Comparison of ENCODE assay signal across 8 mouse cellular contexts in the genomic region with DNA sequence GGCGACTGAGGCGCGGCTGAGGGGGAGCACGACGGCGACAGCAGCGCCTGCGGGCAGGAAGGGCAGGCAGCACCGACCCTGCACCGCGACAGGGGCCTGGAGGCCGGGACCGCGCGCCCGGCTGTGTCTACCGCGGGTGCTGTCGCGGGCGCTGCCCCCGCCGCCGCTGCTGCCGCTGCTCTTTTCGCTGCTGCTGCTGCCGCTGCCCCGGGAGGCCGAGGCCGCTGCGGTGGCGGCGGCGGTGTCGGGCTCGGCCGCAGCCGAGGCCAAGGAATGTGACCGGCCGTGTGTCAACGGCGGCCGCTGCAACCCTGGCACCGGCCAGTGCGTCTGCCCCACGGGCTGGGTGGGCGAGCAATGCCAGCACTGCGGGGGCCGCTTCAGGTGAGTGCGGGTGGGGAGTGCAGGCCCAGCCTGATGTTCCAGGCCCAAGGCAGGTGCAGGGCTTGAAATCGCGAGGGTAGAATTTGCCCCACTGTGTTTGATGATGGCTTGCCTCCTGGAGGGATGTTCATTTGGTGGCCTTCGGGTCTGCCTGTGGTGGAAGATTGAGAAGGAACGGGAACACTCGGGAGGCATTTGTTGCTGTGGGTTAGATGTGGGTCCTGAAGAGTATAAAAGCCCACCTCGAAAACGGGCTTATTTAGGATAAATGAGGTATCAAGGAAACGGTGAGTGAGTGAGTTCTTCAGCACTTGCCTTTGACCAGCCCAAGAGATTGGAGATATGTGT. TPM values are rescaled to one million over a fixed set of nuclear protein-coding genes. Genes with fewer than 3 reads are reported as not detected.
DNase-seq lines count a peak whose midpoint lies in the region; ATAC-seq and TF ChIP-seq lines count a peak whose summit lies in the region.

No protein-coding gene starts in this region.

- peak overlapping the region; percentile 89 for H3K9ac ChIP-seq in hindbrain, embryonic 11.5 days (ENCODE audit: low read depth, low read length)
- H3K9ac ChIP-seq in liver, embryonic 13.5 days, result peak overlapping the region; percentile 97

- TF ChIP-seq CTCF in left cerebral cortex, adult 2 months (IDR thresholded peaks at IDR 0.05), result no peak

- peak overlapping the region; percentile 85 for H3K4me2 ChIP-seq in hindbrain, embryonic 11.5 days (replicated peaks; ENCODE audit: low read depth, low read length)
- H3K4me2 ChIP-seq in liver, embryonic 13.5 days, result peak overlapping the region; percentile 98

- ATAC-seq in erythroblast, adult 5-6 weeks (replicated peaks; ENCODE audit: low FRiP score, poor library complexity, severe bottlenecking), result peak; percentile 26
- peak; percentile 76 for ATAC-seq in hindbrain, embryonic 11.5 days (ENCODE audit: low FRiP score)
- peak; percentile 57 for ATAC-seq in liver, embryonic 13.5 days (ENCODE audit: low read depth)

- DNase-seq in left cerebral cortex, adult 2 months (ENCODE audit: extremely low spot score in 1 of 2, low spot score in 2 of 2), result peak; percentile 24 to 36
- DNase-seq in left cerebral cortex, postnatal 36 days (ENCODE audit: low spot score in 2 of 2), result no peak
- DNase-seq in NIH3T3 (ENCODE audit: low read depth), result peak; percentile 35
- no peak for DNase-seq in hindbrain, embryonic 11.5 days (ENCODE audit: low spot score)
- no peak for DNase-seq in liver, embryonic 13.5 days
- peak; percentile 22 for DNase-seq in right cerebral cortex, postnatal 14 days
- no peak for DNase-seq in urinary bladder, postnatal 36 days (ENCODE audit: low spot score in 2 of 2)

- H3K9me3 ChIP-seq in hindbrain, embryonic 11.5 days (ENCODE audit: control insufficient read depth, low read length), result no peaks in the 10 kb centered on the region
- no peaks in the 10 kb centered on the region for H3K9me3 ChIP-seq in liver, embryonic 13.5 days (replicated peaks)

- H3K27me3 ChIP-seq in hindbrain, embryonic 11.5 days (ENCODE audit: control insufficient read depth, insufficient read depth, low read length), result no peaks in the 10 kb centered on the region
- H3K27me3 ChIP-seq in liver, embryonic 13.5 days, result no peaks in the 10 kb centered on the region

- intact Hi-C loops in left cerebral cortex, adult 2 months (cut with DNase I), result loop anchor here (2.0 to 5.0 kb wide), 2 partner anchors 66 to 484 kb away; partner anchors contain the start of genes Pced1a and Vps16
- intact Hi-C loops in left cerebral cortex, postnatal 36 days (cut with DNase I), result loop anchor here (2.0 to 5.0 kb wide), 2 partner anchors 46 to 66 kb away; no protein-coding TSS in a partner anchor

- peak overlapping the region; percentile 84 for H3K4me3 ChIP-seq in left cerebral cortex, adult 2 months
- peak overlapping the region; percentile 97 for H3K4me3 ChIP-seq in hindbrain, embryonic 11.5 days (ENCODE audit: low read depth, low read length)
- peak overlapping the region; percentile 97 for H3K4me3 ChIP-seq in liver, embryonic 13.5 days (replicated peaks)

- H3K4me1 ChIP-seq in hindbrain, embryonic 11.5 days (replicated peaks; ENCODE audit: control insufficient read depth, insufficient read depth, low read length), result peaks cover 5% of the 10 kb centered on the region; the same call in 1 of the 2 replicates
- peaks cover 45% of the 10 kb centered on the region for H3K4me1 ChIP-seq in liver, embryonic 13.5 days (replicated peaks)

- WGBS in hindbrain, embryonic 11.5 days, result 1% methylated on average over 43 of the region's 58 CpGs
- WGBS in liver, embryonic 13.5 days (ENCODE audit: insufficient replicate concordance), result under 1% methylated on average over 40 of the region's 58 CpGs

- no peaks in the 10 kb centered on the region for H3K36me3 ChIP-seq in hindbrain, embryonic 11.5 days (ENCODE audit: control insufficient read depth, insufficient read depth, low read length)
- H3K36me3 ChIP-seq in liver, embryonic 13.5 days, result no peaks in the 10 kb centered on the region

- H3K27ac ChIP-seq in left cerebral cortex, adult 2 months, result peak overlapping the region; percentile 84
- peak overlapping the region; percentile 81 for H3K27ac ChIP-seq in hindbrain, embryonic 11.5 days (ENCODE audit: low read depth, low read length)
- H3K27ac ChIP-seq in liver, embryonic 13.5 days, result peak overlapping the region; percentile 78

RNA-seq across cellular contexts. Expression of gene Atrn, which starts 0.5 kb away (rescaled TPM):
- 100 to 1,000 TPM; 118 to 126 TPM for total RNA-seq in left cerebral cortex, adult 2 months (2021)
- 100 to 1,000 TPM; 125 to 128 TPM for total RNA-seq in left cerebral cortex, postnatal 36 days (2021)
- 9.0 and 18.8 TPM in 2 replicates for total RNA-seq in erythroblast, adult 5-6 weeks (2015; ENCODE audit: low replicate concordance)
- total RNA-seq in erythroblast, adult 5-6 weeks (2017; ENCODE audit: low replicate concordance), result 6.5 and 8.4 TPM in 2 replicates
- 9.3 and 9.9 TPM in 2 replicates for polyA plus RNA-seq in hindbrain, embryonic 11.5 days (2014; fragmentation: Nextera tagmentation; extraction: Ambion mirVana)
- 1.5 and 2.1 TPM in 2 replicates for polyA plus RNA-seq in liver, embryonic 13.5 days (2015; fragmentation: Nextera tagmentation; extraction: Ambion mirVana)

RNA-seq across cellular contexts. Expression of gene 4930402H24Rik, which starts 0.5 kb away (rescaled TPM):
- 10 to 100 TPM; 68.3 to 76.4 TPM for total RNA-seq in left cerebral cortex, adult 2 months (2021)
- total RNA-seq in left cerebral cortex, postnatal 36 days (2021), result 10 to 100 TPM; 66.0 to 77.8 TPM
- total RNA-seq in erythroblast, adult 5-6 weeks (2015; ENCODE audit: low replicate concordance), result 2.7 and 4.2 TPM in 2 replicates
- 3.1 and 8.2 TPM in 2 replicates for total RNA-seq in erythroblast, adult 5-6 weeks (2017; ENCODE audit: low replicate concordance)
- polyA plus RNA-seq in hindbrain, embryonic 11.5 days (2014; fragmentation: Nextera tagmentation; extraction: Ambion mirVana), result 66.8 and 70.6 TPM in 2 replicates
- polyA plus RNA-seq in liver, embryonic 13.5 days (2015; fragmentation: Nextera tagmentation; extraction: Ambion mirVana), result 10.2 and 11.3 TPM in 2 replicates

Comparison
In these comparisons a context has a peak if more than half of its experiments do, and no peak if none do; other contexts are left out.
1. DNase-seq: peak in left cerebral cortex, adult 2 months (2 of 2), NIH3T3 (single experiment) and right cerebral cortex, postnatal 14 days (single experiment); none in left cerebral cortex, postnatal 36 days (0 of 2), hindbrain, embryonic 11.5 days (single experiment), liver, embryonic 13.5 days (single experiment) and urinary bladder, postnatal 36 days (0 of 2).
2. ATAC-seq: peak in every context shown above with its lines; median percentile 76 in hindbrain, embryonic 11.5 days; 57 in liver, embryonic 13.5 days; 26 in erythroblast, adult 5-6 weeks.
3. RNA of gene Atrn, which starts 0.5 kb away (total RNA-seq): 125 to 128 TPM in left cerebral cortex, postnatal 36 days and 118 to 126 TPM in left cerebral cortex, adult 2 months; 6.5 to 18.8 TPM in erythroblast, adult 5-6 weeks; every median in the first group is over 4 times any median in the second.
4. RNA of gene 4930402H24Rik, which starts 0.5 kb away (total RNA-seq): 66.0 to 77.8 TPM in left cerebral cortex, postnatal 36 days and 68.3 to 76.4 TPM in left cerebral cortex, adult 2 months; 2.7 to 8.2 TPM in erythroblast, adult 5-6 weeks; every median in the first group is over 4 times any median in the second.
5. Peak in every context shown above with its lines, with median percentiles within 50 percentile points of each other: H3K27ac ChIP-seq and H3K4me3 ChIP-seq.